8 mouse cellular contexts compared by ENCODE assay signal in genomic region chr2:154790656-154791483, GRCm38 (mm10). TPM values are rescaled to one million over a fixed set of nuclear protein-coding genes. Genes with fewer than 3 reads are reported as not detected.
DNase-seq lines count a peak whose midpoint lies in the region; ATAC-seq lines count a peak whose summit lies in the region.

Raly (plus strand) TSS chr2:154791096.
a (plus strand) TSS chr2:154791402.

- intact Hi-C loops in gastrocnemius, postnatal 14 days (cut with DNase I; ENCODE audit: low total_unique reads) = no loop called here
- intact Hi-C loops in left cerebral cortex, postnatal 10 days (cut with DNase I) = no loop called here

- peak; percentile 99 for DNase-seq in adrenal gland, adult (ENCODE audit: inconsistent age in 2 of 2, low spot score in 1 of 2)
- DNase-seq in embryo, embryonic 10.5 days (ENCODE audit: low spot score) = peak; percentile 98
- DNase-seq in gastrocnemius, postnatal 14 days = peak; percentile 99
- DNase-seq in left cerebral cortex, postnatal 10 days (ENCODE audit: extremely low spot score in 1 of 2, low spot score in 2 of 2) = peak; percentile 94 to 99
- DNase-seq in right cerebral cortex, postnatal 25 days = peak; percentile 96
- DNase-seq in urinary bladder, postnatal 4 days (ENCODE audit: low spot score in 2 of 2) = peak; percentile 98

- ATAC-seq in inflammation-experienced regulatory T-cells, adult 6 months = peak; percentile 81
- ATAC-seq in megakaryocyte-erythroid progenitor cell, adult 5-6 weeks (replicated peaks; ENCODE audit: low FRiP score, low TSS enrichment, poor library complexity, severe bottlenecking) = peak; percentile 91

RNA-seq across cellular contexts. Expression of gene Raly, which starts in this region (rescaled TPM):
- total RNA-seq in gastrocnemius, postnatal 14 days (2021) = 10 to 100 TPM; 90.1 to 97.0 TPM
- 10 to 100 TPM in 2 of 3 experiments, 1 to 10 TPM in 1; 8.0 to 32.4 (median 15.7) TPM for polyA plus RNA-seq in inflammation-experienced regulatory T-cells, adult 6 months (2017; shearing (Covaris generic))
- 100 to 1,000 TPM in 1 of 2 experiments, 10 to 100 TPM in 1; 93.6 to 104 TPM for total RNA-seq in left cerebral cortex, postnatal 10 days (2021)
- 153 and 167 TPM in 2 replicates for total RNA-seq in megakaryocyte-erythroid progenitor cell, adult 5-6 weeks (2014; fragmentation: Nextera tagmentation)
- 152 and 190 TPM in 2 replicates for total RNA-seq in megakaryocyte-erythroid progenitor cell, adult 5-6 weeks (2017)

RNA-seq across cellular contexts. Expression of gene a, which starts in this region (rescaled TPM):
- total RNA-seq in gastrocnemius, postnatal 14 days (2021) = not detected
- not detected for polyA plus RNA-seq in inflammation-experienced regulatory T-cells, adult 6 months (2017; shearing (Covaris generic))
- total RNA-seq in left cerebral cortex, postnatal 10 days (2021) = under 1 TPM in 1 of 2 experiments, not detected in 1; 0.77 TPM
- not detected in 2 replicates for total RNA-seq in megakaryocyte-erythroid progenitor cell, adult 5-6 weeks (2014; fragmentation: Nextera tagmentation)
- total RNA-seq in megakaryocyte-erythroid progenitor cell, adult 5-6 weeks (2017) = not detected in 2 replicates

Comparison
In these comparisons a context has a peak if more than half of its experiments do, and no peak if none do; other contexts are left out.
1. Peak in every context shown above with its lines: DNase-seq and ATAC-seq.